ENCODE assay signal across 7 mouse cellular contexts in genomic region chr5:16237972-16238371, GRCm38 (mm10).
DNase-seq lines count a peak whose midpoint lies in the region; ATAC-seq and TF ChIP-seq lines count a peak whose summit lies in the region.

No protein-coding gene starts in this region.

- peak; percentile 42 for DNase-seq in urinary bladder, postnatal 14 days (ENCODE audit: low spot score)
- DNase-seq in urinary bladder, adult 2 months (ENCODE audit: low spot score): no peak
- DNase-seq in heart, adult 2 months: peak; percentile 74 to 75
- DNase-seq in kidney, postnatal 36 days: peak; percentile 9 to 54
- DNase-seq in layer of hippocampus, adult 18-20 months (ENCODE audit: low spot score in 2 of 2): no peak
- no peak for DNase-seq in c-Kit-positive CD71-positive TER-119-positive erythroid progenitor cells, embryonic 14.5 days (ENCODE audit: low spot score)

- no peak overlapping the region for H3K4me3 ChIP-seq in heart, adult 2 months
- no peak overlapping the region for H3K4me3 ChIP-seq in neural tube, embryonic 15.5 days (replicated peaks)

- intact Hi-C loops in heart, adult 2 months (cut with DNase I): no loop called here

- TF ChIP-seq EP300 in heart, adult 2 months (IDR thresholded peaks at IDR 0.05; ENCODE audit: insufficient read depth, low read depth, low read length): no peak

- no peak for TF ChIP-seq POLR2A in heart, adult 2 months (IDR thresholded peaks at IDR 0.05; ENCODE audit: insufficient read depth, low read depth, low read length)

- 31% methylated on average over 5 of the region's 5 CpGs for WGBS in heart, adult 2 months
- 31% methylated on average over 5 of the region's 5 CpGs for WGBS in neural tube, embryonic 15.5 days

- peaks cover 3% of the 10 kb centered on the region for H3K4me1 ChIP-seq in heart, adult 2 months (ENCODE audit: control insufficient read depth, insufficient read depth, low read length)
- H3K4me1 ChIP-seq in neural tube, embryonic 15.5 days: peaks cover 17% of the 10 kb centered on the region

- H3K79me2 ChIP-seq in heart, adult 2 months (replicated peaks; ENCODE audit: control insufficient read depth, insufficient read depth, low read length): no peaks in the 10 kb centered on the region

- no peaks in the 10 kb centered on the region for H3K36me3 ChIP-seq in heart, adult 2 months (ENCODE audit: control insufficient read depth, insufficient read depth, low read length)
- no peaks in the 10 kb centered on the region for H3K36me3 ChIP-seq in neural tube, embryonic 15.5 days

- ATAC-seq in neural tube, embryonic 15.5 days (ENCODE audit: low FRiP score): peak; percentile 56; the same call in 1 of the 2 replicates

- H3K27me3 ChIP-seq in heart, adult 2 months (ENCODE audit: control insufficient read depth, insufficient read depth, low read length): no peaks in the 10 kb centered on the region
- no peaks in the 10 kb centered on the region for H3K27me3 ChIP-seq in neural tube, embryonic 15.5 days (replicated peaks)

- no peak overlapping the region for H3K4me2 ChIP-seq in neural tube, embryonic 15.5 days

- H3K9ac ChIP-seq in heart, adult 2 months (ENCODE audit: low read depth, low read length): no peak overlapping the region
- H3K9ac ChIP-seq in neural tube, embryonic 15.5 days (replicated peaks): no peak overlapping the region

- H3K27ac ChIP-seq in heart, adult 2 months: no peak overlapping the region
- H3K27ac ChIP-seq in neural tube, embryonic 15.5 days (replicated peaks): 0 out of 2 replicates have a peak overlapping the region, but pooled peaks have one; percentile 23

- TF ChIP-seq CTCF in heart, adult 2 months (IDR thresholded peaks at IDR 0.05): no peak

- no peaks in the 10 kb centered on the region for H3K9me3 ChIP-seq in neural tube, embryonic 15.5 days (replicated peaks)

Comparison
In these comparisons a context has a peak if more than half of its experiments do, and no peak if none do; other contexts are left out.
1. DNase-seq: peak in urinary bladder, postnatal 14 days (single experiment), heart, adult 2 months (2 of 2) and kidney, postnatal 36 days (2 of 2); none in urinary bladder, adult 2 months (single experiment), layer of hippocampus, adult 18-20 months (0 of 2) and c-Kit-positive CD71-positive TER-119-positive erythroid progenitor cells, embryonic 14.5 days (single experiment).